Mouse (Mus musculus): ENCODE measurements at regions not wholly inside any gene's neighbourhood (a gene's known extent, or its start where the extent isn't known, plus 50 kb on each side); places are given as distances from the start of the nearest gene placed in this dataset.
A peak's percentile ranks its signal among the peaks of the same experiment; 100 is the strongest.

DNA sequence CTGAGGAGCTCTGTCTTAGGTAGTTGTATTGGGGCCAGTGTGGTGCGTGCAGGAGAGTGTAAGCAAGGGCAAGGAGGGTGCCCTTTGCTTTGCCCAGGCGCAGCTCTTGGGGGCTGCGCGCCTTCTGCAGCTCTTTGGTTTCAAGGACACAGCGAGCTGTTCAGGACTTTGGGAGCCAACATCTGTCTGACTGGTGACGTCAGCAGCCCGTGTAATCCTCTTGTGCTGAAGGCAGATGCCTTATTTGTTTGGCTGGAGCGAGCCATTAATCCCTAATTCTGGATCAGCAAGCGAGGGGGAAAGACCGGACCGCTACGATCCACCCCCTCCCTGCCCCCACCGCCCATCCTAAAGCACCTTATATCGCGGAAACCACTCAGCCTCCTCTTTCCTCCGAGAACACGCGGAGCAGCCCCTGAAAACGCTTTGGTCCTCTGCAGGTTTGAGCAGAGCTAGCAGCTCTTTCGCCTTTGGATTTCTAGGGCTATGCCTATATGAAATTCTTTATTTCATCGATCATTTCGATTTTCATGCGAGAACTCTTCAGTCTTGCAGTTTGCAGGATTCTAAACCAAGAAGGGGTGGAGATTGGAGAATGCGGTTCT is 154.5 kb upstream of the Cypt12 start:
- no peak for ATAC-seq (ENCODE audit: low FRiP score, low read depth)
- peaks cover 89% of the 10 kb centered on the region for H3K27me3 ChIP-seq (ENCODE audit: control insufficient read depth, insufficient read depth, low read length)
- no peaks in the 10 kb centered on the region for H3K9me3 ChIP-seq (ENCODE audit: control insufficient read depth, low read length)
- no peak for TF ChIP-seq POLR2A (IDR thresholded peaks at IDR 0.05; ENCODE audit: borderline replicate concordance, extremely low read depth, insufficient read depth, insufficient read length)
- no peak overlapping the region for H3K9ac ChIP-seq (ENCODE audit: low read depth, low read length, severe bottlenecking)
- H3K4me2 ChIP-seq (replicated peaks; ENCODE audit: low read depth, low read length, severe bottlenecking), result peak overlapping the region; percentile 33
- peak overlapping the region; percentile 23 for H3K4me3 ChIP-seq (replicated peaks; ENCODE audit: low read length)
- no peak overlapping the region for H3K27ac ChIP-seq (replicated peaks; ENCODE audit: low read depth, low read length)
- H3K4me1 ChIP-seq (ENCODE audit: control insufficient read depth, insufficient read depth, low read length), result peaks cover 3% of the 10 kb centered on the region; the same call in 1 of the 2 replicates
- no peak for DNase-seq (ENCODE audit: low spot score)
- no peaks in the 10 kb centered on the region for H3K36me3 ChIP-seq (ENCODE audit: control insufficient read depth, insufficient read depth, low read length)
- under 1% methylated on average over 24 of the region's 24 CpGs for WGBS

- peak overlapping the region; percentile 23 for H3K4me3 ChIP-seq (replicated peaks; ENCODE audit: low read length)
- H3K27ac ChIP-seq (replicated peaks; ENCODE audit: low read depth, low read length), result no peak overlapping the region
- peaks cover 82% of the 10 kb centered on the region for H3K27me3 ChIP-seq (ENCODE audit: control insufficient read depth, insufficient read depth, low read length)
- TF ChIP-seq POLR2A (IDR thresholded peaks at IDR 0.05; ENCODE audit: borderline replicate concordance, extremely low read depth, insufficient read depth, insufficient read length), result no peak
- H3K4me1 ChIP-seq (ENCODE audit: control insufficient read depth, insufficient read depth, low read length), result peaks cover 3% of the 10 kb centered on the region; the same call in 1 of the 2 replicates
- WGBS, result under 1% methylated on average over 44 of the region's 46 CpGs
- no peak overlapping the region for H3K9ac ChIP-seq (ENCODE audit: low read depth, low read length, severe bottlenecking)
- H3K9me3 ChIP-seq (ENCODE audit: control insufficient read depth, low read length), result no peaks in the 10 kb centered on the region
- H3K4me2 ChIP-seq (replicated peaks; ENCODE audit: low read depth, low read length, severe bottlenecking), result peak overlapping the region; percentile 33
- no peak for ATAC-seq (ENCODE audit: low FRiP score, low read depth)
- DNase-seq (ENCODE audit: low spot score), result no peak
- H3K36me3 ChIP-seq (ENCODE audit: control insufficient read depth, insufficient read depth, low read length), result no peaks in the 10 kb centered on the region
Observed at GRCm38 (mm10) chr3:17794251-17795061, 153.8 kb upstream of the Cypt12 start.

GRCm38 (mm10) chr3:17795271-17796260 is 152.6 kb upstream of the Cypt12 start:
- H3K4me1 ChIP-seq (ENCODE audit: control insufficient read depth, insufficient read depth, low read length), result peaks cover 3% of the 10 kb centered on the region; the same call in 1 of the 2 replicates
- TF ChIP-seq POLR2A (IDR thresholded peaks at IDR 0.05; ENCODE audit: borderline replicate concordance, extremely low read depth, insufficient read depth, insufficient read length), result no peak
- H3K27ac ChIP-seq (replicated peaks; ENCODE audit: low read depth, low read length), result no peak overlapping the region
- H3K36me3 ChIP-seq (ENCODE audit: control insufficient read depth, insufficient read depth, low read length), result no peaks in the 10 kb centered on the region
- H3K4me2 ChIP-seq (replicated peaks; ENCODE audit: low read depth, low read length, severe bottlenecking), result no peak overlapping the region
- peaks cover 74% of the 10 kb centered on the region for H3K27me3 ChIP-seq (ENCODE audit: control insufficient read depth, insufficient read depth, low read length)
- H3K9ac ChIP-seq (ENCODE audit: low read depth, low read length, severe bottlenecking), result no peak overlapping the region
- H3K4me3 ChIP-seq (replicated peaks; ENCODE audit: low read length), result no peak overlapping the region
- H3K9me3 ChIP-seq (ENCODE audit: control insufficient read depth, low read length), result no peaks in the 10 kb centered on the region
- no peak for ATAC-seq (ENCODE audit: low FRiP score, low read depth)
- WGBS, result 3% methylated on average over 24 of the region's 24 CpGs
- no peak for DNase-seq (ENCODE audit: low spot score)

GRCm38 (mm10) chr3:17796766-17797165 is 151.4 kb upstream of the Cypt12 start:
- 4% methylated on average over 3 of the region's 3 CpGs for WGBS
- Histone ChIP-seq H3K4me3 (replicated peaks; ENCODE audit: low read length) (no peak overlapping the region), H3K4me1 (ENCODE audit: control insufficient read depth, insufficient read depth, low read length) (peaks cover 3% of the 10 kb centered on the region; the same call in 1 of the 2 replicates), H3K27ac (replicated peaks; ENCODE audit: low read depth, low read length) (no peak overlapping the region), H3K9ac (ENCODE audit: low read depth, low read length, severe bottlenecking) (no peak overlapping the region), H3K4me2 (replicated peaks; ENCODE audit: low read depth, low read length, severe bottlenecking) (no peak overlapping the region), H3K27me3 (ENCODE audit: control insufficient read depth, insufficient read depth, low read length) (peaks cover 62% of the 10 kb centered on the region), H3K36me3 (ENCODE audit: control insufficient read depth, insufficient read depth, low read length) (no peaks in the 10 kb centered on the region), H3K9me3 (ENCODE audit: control insufficient read depth, low read length) (no peaks in the 10 kb centered on the region)
- DNase-seq (ENCODE audit: low spot score) (no peak), ATAC-seq (ENCODE audit: low FRiP score, low read depth) (no peak)
- no peak for TF ChIP-seq POLR2A (IDR thresholded peaks at IDR 0.05; ENCODE audit: borderline replicate concordance, extremely low read depth, insufficient read depth, insufficient read length)

DNA sequence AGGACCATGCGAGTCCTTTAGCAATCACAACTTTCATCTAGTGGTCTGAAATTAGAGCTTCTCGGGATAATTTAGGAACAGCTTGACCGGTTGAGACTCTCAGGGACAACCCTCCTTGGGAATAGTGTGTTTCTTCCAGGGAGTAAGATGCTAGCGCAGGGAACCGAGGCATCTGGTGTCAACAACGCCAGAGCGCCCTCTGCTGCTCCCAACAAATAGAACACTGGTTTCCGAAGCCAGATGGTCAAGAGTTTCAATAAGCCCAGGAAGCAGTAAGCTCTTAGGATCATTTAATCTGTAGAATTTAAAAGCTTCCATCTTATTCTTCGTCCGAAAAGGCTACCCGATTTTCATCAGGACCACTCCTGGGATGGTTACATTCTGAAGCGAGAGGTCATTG is 149.8 kb upstream of the Cypt12 start:
- Histone ChIP-seq H3K4me1 (ENCODE audit: control insufficient read depth, insufficient read depth, low read length) (peaks cover 3% of the 10 kb centered on the region; the same call in 1 of the 2 replicates), H3K27ac (replicated peaks; ENCODE audit: low read depth, low read length) (no peak overlapping the region), H3K9ac (ENCODE audit: low read depth, low read length, severe bottlenecking) (no peak overlapping the region), H3K9me3 (ENCODE audit: control insufficient read depth, low read length) (no peaks in the 10 kb centered on the region), H3K4me2 (replicated peaks; ENCODE audit: low read depth, low read length, severe bottlenecking) (no peak overlapping the region), H3K4me3 (replicated peaks; ENCODE audit: low read length) (no peak overlapping the region), H3K36me3 (ENCODE audit: control insufficient read depth, insufficient read depth, low read length) (no peaks in the 10 kb centered on the region), H3K27me3 (ENCODE audit: control insufficient read depth, insufficient read depth, low read length) (peaks cover 50% of the 10 kb centered on the region)
- DNase-seq (ENCODE audit: low spot score) (no peak), ATAC-seq (ENCODE audit: low FRiP score, low read depth) (no peak)
- WGBS, result 6% methylated on average over 12 of the region's 12 CpGs
- no peak for TF ChIP-seq POLR2A (IDR thresholded peaks at IDR 0.05; ENCODE audit: borderline replicate concordance, extremely low read depth, insufficient read depth, insufficient read length)

Measured in limb, embryonic 14.5 days (tissue).